Mouse (Mus musculus) frontal cortex, postnatal 36 days (tissue): ENCODE results near the gene Arhgap24.

Experiments
- DNase-seq, 2 experiments: peaks; one replicate each; pipeline ENCODE4 v3.0.0; 2022; ENCODE audit warnings: low spot score in 2 of 2

Arhgap24 gene

GRCm38 (mm10) chr5:102481215-102482211 is at the start of gene Arhgap24:
Gene Arhgap24 (plus strand): TSS chr5:102481391.
- DNase-seq = peak; percentile 17 to 26

GRCm38 (mm10) chr5:102434182-102434581 is 47.0 kb upstream of the Arhgap24 start:
- DNase-seq = no peak

- DNase-seq = no peak
Measured at GRCm38 (mm10) chr5:102436581-102436980, 44.6 kb upstream of the Arhgap24 start.

GRCm38 (mm10) chr5:102439119-102439877 is 41.9 kb upstream of the Arhgap24 start:
- peak; percentile 10 to 49 for DNase-seq

- no peak for DNase-seq
Measured at GRCm38 (mm10) chr5:102447436-102447835, 33.8 kb upstream of the Arhgap24 start.

GRCm38 (mm10) chr5:102450897-102451296 is 30.3 kb upstream of the Arhgap24 start:
- no peak for DNase-seq

GRCm38 (mm10) chr5:102452079-102452797 is 29.0 kb upstream of the Arhgap24 start:
- no peak for DNase-seq

GRCm38 (mm10) chr5:102453324-102453723 is 27.9 kb upstream of the Arhgap24 start:
- DNase-seq = no peak

GRCm38 (mm10) chr5:102455247-102455646 is 25.9 kb upstream of the Arhgap24 start:
- no peak for DNase-seq

GRCm38 (mm10) chr5:102460452-102461197 is 20.6 kb upstream of the Arhgap24 start:
- no peak for DNase-seq

- DNase-seq = no peak
Measured at GRCm38 (mm10) chr5:102462948-102463347, 18.2 kb upstream of the Arhgap24 start.

- no peak for DNase-seq
Measured at GRCm38 (mm10) chr5:102465372-102465771, 15.8 kb upstream of the Arhgap24 start.

GRCm38 (mm10) chr5:102468292-102468691 is 12.9 kb upstream of the Arhgap24 start:
- DNase-seq = no peak

GRCm38 (mm10) chr5:102470284-102470683 is 10.9 kb upstream of the Arhgap24 start:
- DNase-seq = no peak

GRCm38 (mm10) chr5:102478076-102478475 is 3.1 kb upstream of the Arhgap24 start:
- no peak for DNase-seq

GRCm38 (mm10) chr5:102483285-102483975 is 2.2 kb downstream of the Arhgap24 start:
- no peak for DNase-seq

- DNase-seq = no peak
Measured at GRCm38 (mm10) chr5:102491554-102491953, 10.4 kb downstream of the Arhgap24 start.

GRCm38 (mm10) chr5:102492152-102492551 is 11.0 kb downstream of the Arhgap24 start:
- no peak for DNase-seq

GRCm38 (mm10) chr5:102494827-102495226 is 13.6 kb downstream of the Arhgap24 start:
- no peak for DNase-seq

- no peak for DNase-seq
Measured at GRCm38 (mm10) chr5:102497205-102497604, 16.0 kb downstream of the Arhgap24 start.
